Mouse (Mus musculus) CH12.LX (cell line): ENCODE measurements around the gene Colca2.

Experiments used
- CTCF ChIP-seq, 2 experiments: IDR thresholded peaks in 1 of 2; conservative IDR thresholded peaks in 1 of 2; 2 replicates each; pipeline ENCODE4 v1.5.1; 2011 to 2012; ENCODE audit warnings: low read depth in 2 of 2, low read length in 2 of 2, improper control_type of control experiment in 1 of 2, inconsistent platforms in 1 of 2, mild to moderate bottlenecking in 1 of 2, moderate library complexity in 1 of 2
- EP300 ChIP-seq: IDR thresholded peaks from 2 replicates; pipeline ENCODE4 v1.6.1; 2011; ENCODE audit warnings: low read length, improper control_type of control experiment
- TCF12 ChIP-seq: IDR thresholded peaks from 2 replicates; pipeline ENCODE4 v1.6.1; 2014; ENCODE audit warnings: low read depth, mild to moderate bottlenecking, inconsistent platforms, low read length, improper control_type of control experiment
- UBTF ChIP-seq: IDR thresholded peaks from 2 replicates; pipeline ENCODE4 v1.6.1; 2012; ENCODE audit warnings: low read depth, mild to moderate bottlenecking, inconsistent platforms, low read length, improper control_type of control experiment, moderate library complexity

DNA sequence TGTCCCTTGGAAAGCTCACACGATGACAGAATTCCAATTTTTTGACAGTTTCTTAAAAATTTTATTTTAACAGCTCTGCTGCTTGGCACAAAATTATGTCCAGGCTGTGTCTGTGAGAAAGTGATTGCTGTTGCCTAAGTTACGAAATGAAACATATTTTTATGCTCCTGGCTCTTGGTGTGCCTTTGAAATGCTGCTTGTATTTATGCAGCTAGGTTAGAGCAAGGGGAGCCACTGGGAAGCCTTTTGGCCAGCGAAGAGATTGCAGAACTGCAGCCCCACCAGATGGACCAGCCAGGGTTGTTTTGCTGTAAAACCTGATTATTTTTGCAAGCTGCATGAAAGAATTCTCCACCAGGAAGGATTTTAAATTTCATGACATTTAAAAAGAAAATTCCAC is 26.8 kb upstream of the Colca2 start:
- TF ChIP-seq TCF12 (no peak), CTCF (conservative IDR thresholded peaks at IDR 0.05 in 1 of 2, IDR thresholded peaks at IDR 0.05 in 1 of 2; ENCODE audit: low read depth in 2 of 2, low read length in 2 of 2) (no peak), EP300 (no peak), UBTF (no peak)
